Mouse (Mus musculus): ENCODE data around the gene Jak1.

GRCm38 (mm10) chr4:101276456-101277070 is 11.5 kb upstream of the Jak1 start:
- TF ChIP-seq CTCF (IDR thresholded peaks at IDR 0.05; ENCODE audit: low read depth, low read length): no peak
- no peak for TF ChIP-seq POLR2A (IDR thresholded peaks at IDR 0.05; ENCODE audit: borderline replicate concordance, low read depth, low read length)

Data from bone marrow macrophage, adult 2 months (primary cell).